Mouse (Mus musculus) neural tube, embryonic 15.5 days (tissue): ENCODE data around the gene Gm5475. TPM values are rescaled to one million over a fixed set of nuclear protein-coding genes. Genes with fewer than 3 reads are reported as not detected.

Experiments
- ATAC-seq: fragments of 200-750 bp; cut with Nextera tagmentation; 2 replicates; pipeline ENCODE4 v1.8.0; 2017; ENCODE audit warnings: mild to moderate bottlenecking, moderate TSS enrichment, moderate library complexity; ENCODE audit not compliant: low FRiP score
- H3K27ac ChIP-seq: fragments of 300-500 bp; sonication (generic); replicated peaks from 2 replicates; pipeline ENCODE4 v1.5.1; 2015; ENCODE audit warnings: mild to moderate bottlenecking, inconsistent platforms
- H3K27me3 ChIP-seq: fragments of 300-500 bp; sonication (generic); replicated peaks from 2 replicates; pipeline ENCODE4 v1.6.1; 2015; ENCODE audit warnings: inconsistent platforms
- H3K36me3 ChIP-seq: fragments of 300-500 bp; sonication (generic); 2 replicates; pipeline ENCODE4 v1.6.1; 2015; ENCODE audit warnings: inconsistent platforms
- H3K4me1 ChIP-seq: fragments of 300-500 bp; sonication (generic); 2 replicates; pipeline ENCODE4 v1.6.1; 2015; ENCODE audit warnings: inconsistent platforms
- H3K4me2 ChIP-seq: fragments of 300-500 bp; sonication (generic); 2 replicates; pipeline ENCODE4 v1.6.1; 2015; ENCODE audit warnings: inconsistent platforms, mild to moderate bottlenecking, moderate library complexity
- H3K4me3 ChIP-seq: fragments of 300-500 bp; sonication (generic); replicated peaks from 2 replicates; pipeline ENCODE4 v1.5.1; 2015; ENCODE audit warnings: mild to moderate bottlenecking, inconsistent platforms
- H3K9ac ChIP-seq: fragments of 300-500 bp; sonication (generic); replicated peaks from 2 replicates; pipeline ENCODE4 v1.6.1; 2015; ENCODE audit warnings: mild to moderate bottlenecking, inconsistent platforms
- H3K9me3 ChIP-seq: fragments of 300-500 bp; sonication (generic); replicated peaks from 2 replicates; pipeline ENCODE4 v1.6.1; 2016; ENCODE audit warnings: inconsistent platforms
- WGBS: fragments of 180-500 bp; shearing (Covaris S2); methylation state at CpG from one replicate; pipeline ENCODE4 v1.1.7; 2015; ENCODE audit warnings: mixed read lengths; 5-methylcytosine and 5-hydroxymethylcytosine counted together
- polyA plus RNA-seq: library from polyadenylated mRNA; unstranded; fragments of >200 nt; fragmentation: Nextera tagmentation; extraction: Ambion mirVana; gene quantifications from 2 replicates; pipeline ENCODE4 v1.2.1, GENCODE M21; 2015

The Gm5475 gene
- polyA plus RNA-seq, 1 experiment from 2014 or later, result 0.08 TPM

DNA sequence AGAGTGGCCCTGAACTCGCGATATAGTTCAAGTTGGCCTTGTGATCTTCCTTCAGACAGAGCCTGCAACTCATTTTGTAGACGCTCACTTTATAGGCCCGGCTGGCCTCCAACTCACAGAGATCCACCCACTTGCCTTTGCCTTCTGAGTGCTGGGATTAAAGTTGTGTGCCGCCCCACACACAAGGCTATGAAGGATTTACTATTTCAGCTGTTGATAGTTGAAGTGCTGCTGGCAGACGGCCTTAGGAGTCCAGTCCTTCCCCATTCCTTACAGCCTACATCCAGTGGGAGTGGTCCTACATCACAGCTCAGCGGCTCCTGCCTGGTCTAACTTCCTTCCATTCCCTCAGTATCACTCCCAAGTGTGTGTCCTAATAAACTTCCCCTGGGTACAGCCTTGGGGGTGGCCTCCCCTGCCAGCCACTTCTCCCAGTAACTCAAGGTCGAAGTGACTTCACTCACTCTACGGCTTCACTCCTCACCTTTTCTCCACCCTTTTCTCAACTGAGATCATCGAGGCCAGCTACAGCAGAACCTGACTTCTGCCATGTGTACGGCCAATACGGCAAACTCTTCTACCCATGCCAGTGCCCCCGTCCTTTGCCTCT lies 6.5 kb downstream of the Gm5475 start:
- Histone ChIP-seq H3K4me1 (peaks cover 11% of the 10 kb centered on the region), H3K36me3 (no peaks in the 10 kb centered on the region), H3K27me3 (peaks cover 23% of the 10 kb centered on the region), H3K4me2 (no peak overlapping the region), H3K9me3 (no peaks in the 10 kb centered on the region), H3K27ac (no peak overlapping the region), H3K9ac (no peak overlapping the region), H3K4me3 (no peak overlapping the region)
- no peak for ATAC-seq
- 79% methylated on average over 13 of the region's 13 CpGs for WGBS

DNA sequence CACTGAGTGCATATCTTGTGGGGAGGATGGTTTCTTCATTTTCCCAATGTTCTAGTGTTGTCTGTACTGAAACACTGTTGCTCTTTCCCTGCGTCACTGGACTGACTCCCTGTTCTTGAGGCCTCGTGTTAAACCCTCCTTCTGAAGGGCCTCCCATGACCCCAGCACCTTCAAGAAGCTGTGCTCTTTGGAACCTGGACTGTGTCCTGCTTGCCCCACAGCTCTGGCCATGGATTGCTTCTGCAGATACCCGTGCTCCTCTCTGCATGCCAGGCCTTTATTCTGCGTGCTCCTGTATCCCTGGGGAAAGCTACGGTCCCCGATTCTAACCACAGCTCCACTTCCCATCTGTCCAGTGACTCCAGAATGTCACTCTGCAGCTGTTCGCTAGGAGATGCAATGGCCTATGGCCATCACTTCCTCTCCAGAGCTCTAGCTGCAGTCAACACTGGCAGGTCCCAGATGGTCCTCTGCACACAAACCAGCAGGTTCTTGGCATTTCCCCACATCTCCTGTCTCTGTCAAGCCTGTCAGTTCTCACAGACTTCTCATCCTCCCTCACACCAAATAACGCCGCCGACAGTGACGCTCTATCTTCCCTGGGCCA lies 8.1 kb downstream of the Gm5475 start:
- H3K36me3 ChIP-seq, result no peaks in the 10 kb centered on the region
- no peaks in the 10 kb centered on the region for H3K9me3 ChIP-seq
- WGBS, result 71% methylated on average over 11 of the region's 11 CpGs
- no peaks in the 10 kb centered on the region for H3K4me1 ChIP-seq
- no peak overlapping the region for H3K4me3 ChIP-seq
- H3K4me2 ChIP-seq, result no peak overlapping the region
- peaks cover 9% of the 10 kb centered on the region for H3K27me3 ChIP-seq
- no peak for ATAC-seq
- H3K27ac ChIP-seq, result 0 out of 2 replicates have a peak overlapping the region, but pooled peaks have one; percentile 6
- H3K9ac ChIP-seq, result no peak overlapping the region

DNA sequence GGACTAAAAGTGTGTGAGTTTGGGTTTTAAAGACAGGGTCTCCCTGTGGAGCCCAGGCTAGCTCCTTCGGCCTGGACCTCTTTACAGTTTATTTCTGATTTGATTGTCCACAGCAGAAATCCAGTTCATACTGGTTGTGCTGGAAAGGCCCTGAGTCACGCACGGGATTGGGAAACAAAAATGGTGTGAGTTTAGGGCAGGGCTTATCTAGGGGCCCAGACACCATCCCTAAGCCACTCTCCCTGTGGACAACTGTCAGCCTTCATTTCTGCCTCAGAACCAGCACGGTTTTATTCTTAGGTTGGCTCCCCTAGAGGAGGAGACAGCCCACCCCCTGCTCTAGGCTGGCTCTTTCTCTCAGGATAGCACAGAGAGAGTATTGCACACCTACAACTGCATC lies 11.3 kb downstream of the Gm5475 start:
- H3K4me2 ChIP-seq, result no peak overlapping the region
- ATAC-seq, result no peak
- no peak overlapping the region for H3K27ac ChIP-seq
- no peaks in the 10 kb centered on the region for H3K27me3 ChIP-seq
- no peaks in the 10 kb centered on the region for H3K9me3 ChIP-seq
- H3K36me3 ChIP-seq, result no peaks in the 10 kb centered on the region
- H3K9ac ChIP-seq, result no peak overlapping the region
- H3K4me3 ChIP-seq, result no peak overlapping the region
- no peaks in the 10 kb centered on the region for H3K4me1 ChIP-seq
- 77% methylated on average over 4 of the region's 4 CpGs for WGBS

DNA sequence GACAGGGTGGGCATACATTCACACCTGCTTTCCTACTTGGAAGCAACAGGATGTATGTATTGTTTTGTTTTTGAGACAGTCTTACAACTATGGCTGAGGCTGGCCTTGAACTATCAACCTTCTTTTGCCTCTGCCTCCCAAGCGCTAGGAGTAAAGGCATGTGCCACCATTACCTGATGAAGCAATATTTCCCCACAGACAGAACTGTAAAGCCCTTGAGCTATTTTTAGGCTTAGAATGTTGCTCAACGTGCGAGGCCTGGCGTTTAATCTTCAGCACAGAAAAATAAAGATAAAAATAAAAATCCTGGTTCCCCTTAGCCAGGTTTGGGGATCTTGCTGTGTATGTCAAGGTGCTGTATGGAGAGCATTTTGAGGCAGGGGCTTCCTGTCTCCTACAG lies 14.2 kb downstream of the Gm5475 start:
- no peaks in the 10 kb centered on the region for H3K36me3 ChIP-seq
- H3K27ac ChIP-seq, result no peak overlapping the region
- 91% methylated on average over 4 of the region's 4 CpGs for WGBS
- no peaks in the 10 kb centered on the region for H3K4me1 ChIP-seq
- no peak overlapping the region for H3K4me2 ChIP-seq
- no peak overlapping the region for H3K4me3 ChIP-seq
- ATAC-seq, result no peak
- H3K9me3 ChIP-seq, result no peaks in the 10 kb centered on the region
- no peaks in the 10 kb centered on the region for H3K27me3 ChIP-seq
- no peak overlapping the region for H3K9ac ChIP-seq

DNA sequence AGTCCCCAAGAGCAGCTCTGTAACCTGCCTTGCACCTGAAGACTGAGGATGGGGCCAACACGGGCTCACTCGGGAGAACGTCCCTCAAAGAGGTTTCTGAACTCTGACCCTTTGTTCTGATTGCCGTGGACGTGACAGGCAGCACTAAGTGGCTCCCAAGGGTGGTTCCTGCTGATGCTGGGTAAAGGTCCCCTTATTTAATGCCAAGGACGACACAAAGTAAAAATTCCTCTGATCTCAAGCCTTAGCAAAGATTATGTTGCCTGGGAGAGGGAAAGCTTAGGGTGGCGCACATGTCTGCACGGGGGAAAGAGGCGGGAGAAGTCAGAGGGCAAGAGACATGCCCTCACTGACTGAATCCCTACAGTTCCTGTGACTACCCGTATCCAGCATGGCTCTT lies 14.6 kb downstream of the Gm5475 start:
- ATAC-seq, result no peak
- Histone ChIP-seq H3K27me3 (no peaks in the 10 kb centered on the region), H3K9ac (no peak overlapping the region), H3K36me3 (no peaks in the 10 kb centered on the region), H3K4me3 (no peak overlapping the region), H3K4me2 (no peak overlapping the region), H3K9me3 (no peaks in the 10 kb centered on the region), H3K4me1 (no peaks in the 10 kb centered on the region), H3K27ac (no peak overlapping the region)
- WGBS, result 68% methylated on average over 10 of the region's 10 CpGs

DNA sequence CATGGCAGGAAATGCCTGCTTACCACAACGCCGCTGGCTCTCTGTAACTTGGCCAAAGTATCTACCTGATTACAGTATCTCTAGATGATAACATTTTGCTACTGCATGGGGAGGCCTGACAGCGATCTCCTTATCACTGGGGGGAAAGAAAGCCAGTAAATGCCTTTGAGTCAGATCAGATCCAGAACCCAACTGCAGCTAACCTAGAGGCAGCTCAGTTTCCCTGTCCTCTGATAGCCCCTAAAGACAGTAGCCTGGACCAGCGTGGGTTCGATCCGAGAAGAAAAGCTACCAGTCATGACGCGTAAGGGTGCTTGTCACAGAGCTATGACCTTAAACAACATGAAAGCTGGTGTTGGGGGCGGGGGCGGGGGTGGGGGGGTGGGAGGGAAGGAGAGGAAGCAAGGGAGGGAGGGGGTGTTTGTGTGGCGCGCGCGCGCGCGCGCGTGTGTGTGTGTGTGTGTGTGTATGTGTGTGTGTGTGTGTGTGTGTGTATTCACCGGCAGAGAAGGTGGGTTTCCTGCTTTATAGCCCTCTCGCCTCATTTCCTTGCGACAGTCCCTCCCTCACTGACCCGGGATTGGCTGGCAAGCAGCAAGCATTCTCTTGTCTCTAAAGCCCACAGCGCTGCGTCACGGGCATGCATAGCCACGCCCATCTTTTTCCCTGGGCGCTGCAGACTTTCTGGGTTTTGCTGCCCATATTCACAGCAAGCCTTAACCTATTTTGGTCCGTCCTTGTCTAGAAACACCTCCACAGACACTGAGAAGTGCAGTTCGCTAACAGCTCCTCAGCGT lies 21.4 kb downstream of the Gm5475 start:
- H3K4me3 ChIP-seq, result peak overlapping the region; percentile 45
- H3K27ac ChIP-seq, result peak overlapping the region; percentile 87
- 6% methylated on average over 19 of the region's 31 CpGs for WGBS
- peaks cover 15% of the 10 kb centered on the region for H3K4me1 ChIP-seq
- no peaks in the 10 kb centered on the region for H3K27me3 ChIP-seq
- H3K4me2 ChIP-seq, result peak overlapping the region; percentile 69
- ATAC-seq, result peak; percentile 98
- peak overlapping the region; percentile 56 for H3K9ac ChIP-seq
- no peaks in the 10 kb centered on the region for H3K9me3 ChIP-seq
- no peaks in the 10 kb centered on the region for H3K36me3 ChIP-seq

DNA sequence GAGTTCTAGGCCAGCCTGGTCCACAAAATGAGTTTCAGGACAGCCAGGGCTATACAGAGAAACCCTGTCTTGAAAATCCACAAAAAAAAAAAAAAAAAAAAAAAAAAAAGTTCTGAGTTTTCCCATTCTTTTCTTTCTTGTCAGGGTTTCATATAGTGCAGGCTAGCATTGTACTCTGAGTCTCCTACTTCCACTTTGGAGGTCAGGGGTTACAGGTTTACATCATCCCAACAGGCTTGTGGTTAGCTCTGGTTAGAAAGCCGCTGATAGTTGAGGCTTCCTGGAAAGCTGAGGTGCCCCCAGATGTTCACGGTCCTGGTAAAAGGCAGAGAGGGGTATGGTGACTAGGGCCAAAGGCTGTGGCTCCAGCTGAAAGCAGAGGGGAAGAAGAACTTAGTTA lies 24.9 kb downstream of the Gm5475 start:
- Histone ChIP-seq H3K9me3 (no peaks in the 10 kb centered on the region), H3K4me1 (peaks cover 15% of the 10 kb centered on the region), H3K4me2 (no peak overlapping the region), H3K4me3 (no peak overlapping the region), H3K27me3 (no peaks in the 10 kb centered on the region), H3K36me3 (no peaks in the 10 kb centered on the region), H3K9ac (no peak overlapping the region), H3K27ac (no peak overlapping the region)
- 83% methylated on average over 2 of the region's 2 CpGs for WGBS
- no peak for ATAC-seq

DNA sequence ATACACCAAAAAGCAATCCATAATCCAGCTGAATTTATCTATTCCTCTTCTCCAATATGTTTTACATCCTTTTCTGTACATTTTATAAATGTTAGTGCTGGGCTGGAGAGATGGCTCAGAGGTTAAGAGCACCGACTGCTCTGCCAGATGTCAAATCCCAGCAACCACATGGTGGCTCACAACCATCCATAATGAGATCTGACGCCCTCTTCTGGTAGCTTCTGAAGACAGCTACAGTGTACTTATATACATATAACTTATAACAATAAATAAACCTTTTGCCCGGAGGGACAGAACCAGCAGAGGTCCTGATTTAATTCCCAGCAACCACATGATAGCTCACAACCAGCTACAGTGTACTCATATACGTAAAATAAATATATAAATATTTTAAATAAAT lies 26.6 kb downstream of the Gm5475 start:
- Histone ChIP-seq H3K9ac (no peak overlapping the region), H3K9me3 (no peaks in the 10 kb centered on the region), H3K4me2 (no peak overlapping the region), H3K4me1 (peaks cover 8% of the 10 kb centered on the region), H3K27ac (no peak overlapping the region), H3K36me3 (no peaks in the 10 kb centered on the region), H3K27me3 (no peaks in the 10 kb centered on the region), H3K4me3 (no peak overlapping the region)
- 70% methylated on average over 4 of the region's 4 CpGs for WGBS
- no peak for ATAC-seq

DNA sequence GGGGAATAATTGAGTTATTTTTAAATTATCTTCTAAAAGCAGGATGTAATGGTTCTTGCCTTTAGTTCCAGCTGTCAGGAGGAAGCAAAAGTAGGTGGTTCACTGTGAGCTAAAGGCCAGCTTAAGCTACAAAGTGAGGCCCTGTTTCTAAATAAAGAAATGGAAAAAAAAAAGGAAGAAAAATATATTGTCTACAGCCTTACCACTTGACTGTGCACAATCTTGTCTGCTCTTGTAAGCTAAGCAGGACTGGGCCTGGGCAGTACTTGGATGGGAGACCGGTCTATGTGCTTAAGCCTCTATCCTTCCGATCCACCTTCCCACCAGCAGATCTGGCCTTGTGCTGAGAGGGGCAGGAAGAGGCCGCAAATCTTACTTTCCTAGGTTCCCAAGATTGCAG lies 27.5 kb downstream of the Gm5475 start:
- H3K4me2 ChIP-seq, result no peak overlapping the region
- no peak overlapping the region for H3K27ac ChIP-seq
- H3K4me1 ChIP-seq, result no peaks in the 10 kb centered on the region
- no peaks in the 10 kb centered on the region for H3K36me3 ChIP-seq
- no peaks in the 10 kb centered on the region for H3K9me3 ChIP-seq
- WGBS, result 89% methylated on average over 3 of the region's 3 CpGs
- H3K27me3 ChIP-seq, result no peaks in the 10 kb centered on the region
- H3K4me3 ChIP-seq, result no peak overlapping the region
- no peak overlapping the region for H3K9ac ChIP-seq
- ATAC-seq, result no peak

DNA sequence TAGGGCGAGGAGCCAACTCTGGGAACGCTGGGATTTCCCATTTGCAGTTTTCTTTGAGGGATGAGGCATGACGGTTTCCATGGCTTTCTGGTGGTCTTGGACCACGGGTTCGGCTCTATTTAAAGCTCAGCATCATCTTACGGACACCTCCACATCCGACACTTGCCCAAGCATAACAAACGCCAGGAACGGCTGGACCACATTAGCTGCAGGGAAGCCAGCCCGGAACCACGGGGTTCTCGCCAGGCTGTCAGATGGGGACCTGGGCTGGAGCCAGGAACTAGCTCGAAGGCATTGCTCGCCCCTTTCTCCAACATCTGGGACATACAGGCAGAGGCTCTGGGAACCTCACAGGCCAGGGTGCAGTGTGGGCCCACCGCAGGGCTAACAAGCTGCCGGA lies 29.3 kb downstream of the Gm5475 start:
- no peak for ATAC-seq
- no peak overlapping the region; the same call in 1 of the 2 replicates for H3K27ac ChIP-seq

DNA sequence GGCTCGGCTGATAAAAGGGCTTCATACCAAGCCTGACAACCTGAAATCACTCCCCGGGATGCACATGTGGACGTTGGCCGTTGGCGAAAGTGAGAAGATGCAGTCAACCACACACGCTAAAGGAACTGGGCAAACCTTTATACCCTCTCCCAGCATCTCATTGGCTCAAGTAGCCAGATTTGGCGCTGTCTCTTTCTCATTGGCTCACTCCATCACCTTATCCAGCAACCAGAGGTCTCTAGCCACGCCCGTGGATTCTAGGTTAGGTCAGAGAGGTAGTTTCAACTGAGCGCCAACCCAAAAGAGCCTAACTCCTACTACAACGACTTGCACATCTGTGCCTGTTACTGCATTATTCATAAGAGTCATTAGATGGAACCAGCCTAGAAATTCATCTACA lies 30.5 kb downstream of the Gm5475 start:
- peaks cover 4% of the 10 kb centered on the region; the same call in 1 of the 2 replicates for H3K4me1 ChIP-seq
- H3K36me3 ChIP-seq, result no peaks in the 10 kb centered on the region
- H3K9me3 ChIP-seq, result no peaks in the 10 kb centered on the region
- ATAC-seq, result no peak
- H3K27ac ChIP-seq, result no peak overlapping the region
- no peak overlapping the region for H3K4me3 ChIP-seq
- H3K4me2 ChIP-seq, result no peak overlapping the region
- H3K9ac ChIP-seq, result no peak overlapping the region
- 81% methylated on average over 11 of the region's 11 CpGs for WGBS
- no peaks in the 10 kb centered on the region for H3K27me3 ChIP-seq

More for the DNA sequence above, 29.3 kb downstream of the Gm5475 start:
- Histone ChIP-seq H3K27me3 (no peaks in the 10 kb centered on the region), H3K36me3 (no peaks in the 10 kb centered on the region), H3K4me1 (no peaks in the 10 kb centered on the region), H3K4me3 (no peak overlapping the region), H3K9ac (no peak overlapping the region), H3K4me2 (no peak overlapping the region), H3K9me3 (no peaks in the 10 kb centered on the region)
- WGBS, result 61% methylated on average over 16 of the region's 16 CpGs
